27 mouse cellular contexts compared by ENCODE assay signal in the genomic region with DNA sequence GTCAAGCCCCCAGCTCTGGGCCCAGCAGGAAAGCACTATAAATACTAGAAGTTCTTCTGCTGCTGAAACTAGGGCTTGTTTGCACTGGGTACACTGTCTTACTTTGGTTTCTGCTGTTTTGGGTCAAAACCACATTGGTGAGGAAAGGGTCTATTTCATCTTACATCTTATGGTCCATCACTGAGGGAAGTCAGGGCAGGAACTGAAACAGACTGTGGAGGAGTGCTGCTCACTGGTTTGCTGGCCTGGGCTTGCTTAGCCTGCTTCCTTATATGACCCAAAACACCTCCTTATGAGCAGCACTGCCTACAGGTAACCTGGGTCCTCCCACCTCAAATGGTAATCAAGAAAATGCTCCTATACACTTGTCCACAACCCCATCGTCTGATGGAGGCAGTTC. TPM values are rescaled to one million over a fixed set of nuclear protein-coding genes. Genes with fewer than 3 reads are reported as not detected.
DNase-seq lines count a peak whose midpoint lies in the region; ATAC-seq and TF ChIP-seq lines count a peak whose summit lies in the region.
"Had no signal": no experiment of that assay in that cellular context is flagged by ENCODE, and none has a peak within 500 bp of the region (broad histone marks: within the 10 kb centered on the region; RNA-seq: fewer than 3 reads in every experiment).

No protein-coding gene starts in this region.

- H3K27ac ChIP-seq in forebrain, embryonic 12.5 days: 0 out of 2 replicates have a peak overlapping the region, but pooled peaks have one; percentile 10
- no peak overlapping the region for H3K27ac ChIP-seq in forebrain, embryonic 10.5 days
- peak overlapping the region; percentile 60 for H3K27ac ChIP-seq in heart, adult 2 months
- H3K27ac ChIP-seq in CH12.LX (ENCODE audit: insufficient read depth, low read depth): peak overlapping the region; percentile 1; the same call in 1 of the 2 replicates
- H3K27ac ChIP-seq: embryonic facial prominence, embryonic 10.5 days; embryonic facial prominence, embryonic 13.5 days; heart, embryonic 15.5 days; hindbrain, embryonic 15.5 days had no signal

- no peaks in the 10 kb centered on the region for H3K9me3 ChIP-seq in forebrain, embryonic 12.5 days
- no peaks in the 10 kb centered on the region for H3K9me3 ChIP-seq in forebrain, embryonic 10.5 days
- H3K9me3 ChIP-seq in CH12.LX (replicated peaks; ENCODE audit: low read length): no peaks in the 10 kb centered on the region
- H3K9me3 ChIP-seq: embryonic facial prominence, embryonic 10.5 days; embryonic facial prominence, embryonic 13.5 days; G1E; heart, embryonic 12.5 days; heart, embryonic 15.5 days; hindbrain, embryonic 15.5 days had no signal

- ATAC-seq in forebrain, embryonic 12.5 days (ENCODE audit: low FRiP score): no peak
- ATAC-seq in megakaryocyte, adult 5-6 weeks (ENCODE audit: poor library complexity, severe bottlenecking): peak; percentile 20; the same call in 1 of the 2 replicates
- ATAC-seq: forebrain, embryonic 16.5 days; intestine, postnatal 0 days; Patski had no signal

- no peak for TF ChIP-seq POLR2A in heart, adult 2 months (IDR thresholded peaks at IDR 0.05; ENCODE audit: insufficient read depth, low read depth, low read length)
- TF ChIP-seq POLR2A in CH12.LX (IDR thresholded peaks at IDR 0.05; ENCODE audit: low read depth, low read length): peak; percentile 22; the same call in 1 of the 2 replicates

- H3K4me2 ChIP-seq in forebrain, embryonic 12.5 days: no peak overlapping the region
- no peak overlapping the region for H3K4me2 ChIP-seq in CH12.LX (ENCODE audit: insufficient read depth, low read depth, poor library complexity, severe bottlenecking)
- H3K4me2 ChIP-seq: embryonic facial prominence, embryonic 13.5 days; heart, embryonic 12.5 days; heart, embryonic 15.5 days; hindbrain, embryonic 15.5 days had no signal

- H3K79me2 ChIP-seq in heart, adult 2 months (replicated peaks; ENCODE audit: control insufficient read depth, insufficient read depth, low read length): peaks cover 10% of the 10 kb centered on the region
- H3K79me2 ChIP-seq in CH12.LX (replicated peaks; ENCODE audit: control insufficient read depth, extremely low read depth, insufficient read depth, poor library complexity, severe bottlenecking): peaks cover 90% of the 10 kb centered on the region

- intact Hi-C loops in heart, adult 2 months (cut with DNase I): no loop called here
- intact Hi-C loops in heart, postnatal 36 days (cut with DNase I): no loop called here
- intact Hi-C loops in left cerebral cortex, postnatal 4 days (cut with DNase I): no loop called here

- in situ Hi-C loops in CH12.LX (cut with MboI; ENCODE audit: low pct_ligation_motif_present, low pct_unique_long_range_greater_than_20kb, low sequenced_read_pairs): loop anchor here (5.0 kb wide), 1 partner anchor 131 kb away; no protein-coding TSS in a partner anchor

- no peak for TF ChIP-seq CTCF in heart, adult 2 months (IDR thresholded peaks at IDR 0.05)
- TF ChIP-seq CTCF in CH12.LX (conservative IDR thresholded peaks at IDR 0.05 in 1 of 2, IDR thresholded peaks at IDR 0.05 in 1 of 2; ENCODE audit: low read depth in 2 of 2, low read length in 2 of 2): no peak

- dilution Hi-C loops in CH12.LX (cut with MboI; ENCODE audit: extremely low pct_ligation_motif_present, extremely low pct_unique_long_range_greater_than_20kb, low sequenced_read_pairs): no loop called here

- H3K4me3 ChIP-seq in forebrain, embryonic 12.5 days (replicated peaks): no peak overlapping the region
- H3K4me3 ChIP-seq in forebrain, embryonic 10.5 days: no peak overlapping the region
- peak overlapping the region; percentile 5; the same call in 1 of the 2 replicates for H3K4me3 ChIP-seq in heart, adult 2 months
- no peak overlapping the region for H3K4me3 ChIP-seq in CH12.LX (replicated peaks in 1 of 3; ENCODE audit: low read depth in 2 of 3, low read length in 2 of 3, poor library complexity in 1 of 3)
- H3K4me3 ChIP-seq: embryonic facial prominence, embryonic 10.5 days; embryonic facial prominence, embryonic 13.5 days; erythroblast, embryonic 14.5 days; heart, embryonic 12.5 days; heart, embryonic 15.5 days; hindbrain, embryonic 15.5 days had no signal

- no peak for TF ChIP-seq RAD21 in CH12.LX (IDR thresholded peaks at IDR 0.05; ENCODE audit: low read depth, low read length)

- no peak for DNase-seq in forebrain, embryonic 10.5 days (ENCODE audit: extremely low spot score, low spot score)
- DNase-seq in heart, adult 2 months: no peak
- no peak for DNase-seq in heart, postnatal 36 days
- DNase-seq in CH12.LX (ENCODE audit: extremely low read depth): no peak
- DNase-seq in testis, postnatal 10 days (ENCODE audit: low spot score): no peak
- no peak for DNase-seq in left cerebral cortex, postnatal 4 days
- DNase-seq: adrenal gland, postnatal 10 days; adrenal gland, postnatal 36 days; cerebellum, adult 11 months; cerebellum, adult 2 months; cerebellum, postnatal 10 days; cerebellum, postnatal 36 days; embryo, embryonic 11 days; gastrocnemius, postnatal 25 days; heart, postnatal 10 days had no signal

- no peak overlapping the region for H3K9ac ChIP-seq in forebrain, embryonic 12.5 days
- 0 out of 2 replicates have a peak overlapping the region, but pooled peaks have one; percentile 4 for H3K9ac ChIP-seq in heart, adult 2 months (ENCODE audit: low read depth, low read length)
- H3K9ac ChIP-seq in CH12.LX (ENCODE audit: insufficient read depth, low read depth): no peak overlapping the region
- H3K9ac ChIP-seq: embryonic facial prominence, embryonic 13.5 days; heart, embryonic 12.5 days; heart, embryonic 15.5 days; hindbrain, embryonic 15.5 days had no signal

- peaks cover 85% of the 10 kb centered on the region for H3K4me1 ChIP-seq in forebrain, embryonic 12.5 days
- peaks cover 77% of the 10 kb centered on the region for H3K4me1 ChIP-seq in forebrain, embryonic 10.5 days
- peaks cover 59% of the 10 kb centered on the region for H3K4me1 ChIP-seq in heart, adult 2 months (ENCODE audit: control insufficient read depth, insufficient read depth, low read length)
- H3K4me1 ChIP-seq in CH12.LX (ENCODE audit: control insufficient read depth in 1 of 2, insufficient read depth in 2 of 2): peaks cover 65 to 99% of the 10 kb centered on the region in 2 experiments

- peaks cover 12% of the 10 kb centered on the region for H3K36me3 ChIP-seq in forebrain, embryonic 12.5 days (replicated peaks)
- H3K36me3 ChIP-seq in forebrain, embryonic 10.5 days (replicated peaks): peaks cover 66% of the 10 kb centered on the region
- peaks cover 44% of the 10 kb centered on the region for H3K36me3 ChIP-seq in heart, adult 2 months (ENCODE audit: control insufficient read depth, insufficient read depth, low read length)
- peaks cover 44 to 85% of the 10 kb centered on the region in 2 experiments for H3K36me3 ChIP-seq in CH12.LX (replicated peaks in 1 of 2; ENCODE audit: control insufficient read depth in 1 of 2, insufficient read depth in 1 of 2, low read length in 1 of 2)
- H3K36me3 ChIP-seq: embryonic facial prominence, embryonic 13.5 days; G1E; hindbrain, embryonic 15.5 days had no signal

- no peak for TF ChIP-seq EP300 in heart, adult 2 months (IDR thresholded peaks at IDR 0.05; ENCODE audit: insufficient read depth, low read depth, low read length)
- TF ChIP-seq EP300 in CH12.LX (IDR thresholded peaks at IDR 0.05; ENCODE audit: low read length): peak; percentile 39; the same call in 1 of the 2 replicates

- WGBS in forebrain, embryonic 12.5 days: 93% methylated on average over 1 of the region's 1 CpGs
- 85% methylated on average over 1 of the region's 1 CpGs for WGBS in forebrain, embryonic 10.5 days
- WGBS in heart, adult 2 months: 47% methylated on average over 1 of the region's 1 CpGs

- no peaks in the 10 kb centered on the region for H3K27me3 ChIP-seq in forebrain, embryonic 12.5 days
- H3K27me3 ChIP-seq in forebrain, embryonic 10.5 days (ENCODE audit: poor library complexity, severe bottlenecking): no peaks in the 10 kb centered on the region
- H3K27me3 ChIP-seq in heart, adult 2 months (ENCODE audit: control insufficient read depth, insufficient read depth, low read length): no peaks in the 10 kb centered on the region
- H3K27me3 ChIP-seq in CH12.LX (replicated peaks): no peaks in the 10 kb centered on the region
- H3K27me3 ChIP-seq: embryonic facial prominence, embryonic 13.5 days; heart, embryonic 12.5 days; heart, embryonic 15.5 days; hindbrain, embryonic 15.5 days; Patski had no signal

TF ChIP-seq in CH12.LX, 34 proteins besides CTCF, POLR2A, EP300 and RAD21:
- no peak for TF ChIP-seq CHD1 (IDR thresholded peaks at IDR 0.05; ENCODE audit: low read depth, low read length)
- no peak for TF ChIP-seq GABPA (IDR thresholded peaks at IDR 0.05; ENCODE audit: insufficient replicate concordance, low read depth, low read length)
- no peak for TF ChIP-seq MAFK (IDR thresholded peaks at IDR 0.05; ENCODE audit: insufficient replicate concordance, low read length)
- 0 out of 2 replicates have a peak, but pooled peaks have one; percentile 14 for TF ChIP-seq MAX (IDR thresholded peaks at IDR 0.05; ENCODE audit: low read length)
- TF ChIP-seq RCOR1 (conservative IDR thresholded peaks at IDR 0.05; ENCODE audit: low read depth, low read length): no peak
- peak; percentile 64 for TF ChIP-seq IRF4 (IDR thresholded peaks at IDR 0.05; ENCODE audit: low read depth, low read length)
- TF ChIP-seq ETS1 (conservative IDR thresholded peaks at IDR 0.05; ENCODE audit: low read depth, low read length): 0 out of 2 replicates have a peak, but pooled peaks have one; percentile 17
- peak; percentile 34; the same call in 1 of the 2 replicates for TF ChIP-seq ELF1 (IDR thresholded peaks at IDR 0.05; ENCODE audit: low read depth, low read length)

RNA-seq across cellular contexts. Expression of a gene that starts 9.4 kb away (rescaled TPM):
- 36.5 and 37.7 TPM in 2 replicates for polyA plus RNA-seq in forebrain, embryonic 12.5 days (2016; fragmentation: Nextera tagmentation; extraction: Ambion mirVana)
- polyA plus RNA-seq in forebrain, embryonic 10.5 days (2016; fragmentation: Nextera tagmentation; extraction: Ambion mirVana): 22.8 and 23.1 TPM in 2 replicates
- 100 to 1,000 TPM; 126 to 148 TPM for total RNA-seq in heart, adult 2 months (2021)
- polyA plus RNA-seq in heart, adult 2 months (2012; rRNA removed): 60.6 and 123 TPM in 2 replicates
- total RNA-seq in heart, postnatal 36 days (2021): 100 to 1,000 TPM; 136 to 157 TPM
- total RNA-seq in CH12.LX (2012; rRNA removed) (52.3 and 77.1 TPM in 2 replicates), CH12.LX (2014; rRNA removed) (33.5 and 40.8 TPM in 2 replicates)
- polyA plus RNA-seq in CH12.LX (2012; ENCODE audit: insufficient read length, low read depth): 49.2 and 67.2 TPM in 2 replicates
- 21.0 and 21.5 TPM in 2 replicates for total RNA-seq in megakaryocyte, adult 5-6 weeks (2015)
- 10.7 and 12.0 TPM in 2 replicates for total RNA-seq in megakaryocyte, adult 5-6 weeks (2017)
- 10 to 100 TPM; 22.5 to 23.0 TPM for total RNA-seq in left cerebral cortex, postnatal 4 days (2021)
